Mouse (Mus musculus): Measurements from ENCODE around the gene Gpc6.

DNA sequence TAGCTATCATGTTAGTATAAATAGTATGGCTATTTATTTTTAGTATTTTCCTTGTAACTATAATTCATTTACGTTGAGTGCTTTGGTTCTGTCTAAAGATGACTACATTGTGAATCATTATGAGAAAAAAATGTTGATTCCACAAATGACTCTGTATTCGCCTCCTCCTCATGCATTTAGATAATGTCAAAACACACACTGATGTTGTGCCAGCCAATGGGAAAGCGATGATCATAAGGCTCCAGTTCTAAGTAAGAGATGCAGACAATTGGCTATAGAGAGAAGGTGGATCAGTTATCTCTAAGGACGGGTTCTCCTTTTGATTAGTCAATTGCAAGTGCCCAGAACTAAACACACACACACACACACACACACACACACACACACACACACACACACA, 181.8 kb downstream of the Gpc6 start:
- TF ChIP-seq ZNF384 (IDR thresholded peaks at IDR 0.05; ENCODE audit: low read depth, low read length) (no peak), POLR2A (IDR thresholded peaks at IDR 0.05; ENCODE audit: low read depth, low read length) (no peak), POLR2AphosphoS2 (IDR thresholded peaks at IDR 0.05; ENCODE audit: low read depth, low read length) (no peak), USF1 (IDR thresholded peaks at IDR 0.05; ENCODE audit: low read depth, low read length) (no peak), CHD2 (IDR thresholded peaks at IDR 0.05; ENCODE audit: low read length) (no peak), UBTF (IDR thresholded peaks at IDR 0.05; ENCODE audit: low read depth, low read length) (no peak), EP300 (IDR thresholded peaks at IDR 0.05; ENCODE audit: low read length) (no peak), PAX5 (IDR thresholded peaks at IDR 0.05; ENCODE audit: low read length) (no peak), SIN3A (IDR thresholded peaks at IDR 0.05; ENCODE audit: low read length) (no peak), KAT2A (IDR thresholded peaks at IDR 0.05; ENCODE audit: insufficient replicate concordance, low read length) (no peak), ELF1 (IDR thresholded peaks at IDR 0.05; ENCODE audit: low read depth, low read length) (no peak), CTCF (conservative IDR thresholded peaks at IDR 0.05 in 1 of 2, IDR thresholded peaks at IDR 0.05 in 1 of 2; ENCODE audit: low read depth in 2 of 2, low read length in 2 of 2) (no peak)

All from CH12.LX (cell line).